Mouse (Mus musculus) right cerebral cortex, adult 18-20 months (tissue): ENCODE results near the gene Cyp2u1.

ENCODE experiments used
- DNase-seq: peaks from one replicate; pipeline ENCODE4 v3.0.0; 2022; ENCODE audit warnings: mixed read lengths

Cyp2u1 gene

DNA sequence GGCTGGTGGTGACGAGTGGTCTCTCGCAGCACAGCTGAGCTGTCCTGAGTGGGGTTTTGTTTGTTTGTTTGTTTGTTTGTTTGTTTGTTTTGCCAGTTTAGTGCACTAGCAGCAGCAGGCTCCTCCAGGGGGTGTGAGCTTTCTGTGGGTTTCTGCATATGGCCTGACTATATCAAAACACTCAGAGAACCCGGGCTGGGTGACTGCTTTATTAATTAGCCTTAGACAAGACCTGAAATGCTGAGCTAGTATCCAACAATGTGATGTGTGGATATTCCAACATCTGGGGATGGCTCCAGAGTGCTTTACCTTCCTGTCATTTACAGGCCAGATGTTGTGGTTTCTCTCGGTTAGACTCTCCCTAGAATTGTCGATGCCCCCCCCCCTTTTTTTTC lies 290 bp upstream of the Cyp2u1 start:
- no peak for DNase-seq

DNA sequence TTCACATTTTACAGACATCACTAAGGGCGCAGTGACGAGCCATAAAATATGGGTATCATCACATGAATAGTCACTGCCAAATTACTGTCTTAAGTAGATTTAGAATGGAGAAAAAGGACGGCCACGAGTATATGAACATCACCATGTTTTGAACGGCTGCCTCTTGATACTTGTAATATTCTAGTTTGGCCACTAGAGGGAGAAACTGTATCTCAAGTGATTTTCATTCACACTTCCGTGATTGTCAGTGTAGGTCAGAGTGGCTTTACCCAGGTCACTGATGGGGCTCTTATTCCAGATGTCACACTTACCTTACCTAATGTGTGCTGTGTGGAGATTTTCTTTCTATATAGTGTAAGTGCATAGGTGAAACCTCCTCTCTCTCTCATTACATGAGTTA lies 3.1 kb downstream of the Cyp2u1 start:
- no peak for DNase-seq

DNA sequence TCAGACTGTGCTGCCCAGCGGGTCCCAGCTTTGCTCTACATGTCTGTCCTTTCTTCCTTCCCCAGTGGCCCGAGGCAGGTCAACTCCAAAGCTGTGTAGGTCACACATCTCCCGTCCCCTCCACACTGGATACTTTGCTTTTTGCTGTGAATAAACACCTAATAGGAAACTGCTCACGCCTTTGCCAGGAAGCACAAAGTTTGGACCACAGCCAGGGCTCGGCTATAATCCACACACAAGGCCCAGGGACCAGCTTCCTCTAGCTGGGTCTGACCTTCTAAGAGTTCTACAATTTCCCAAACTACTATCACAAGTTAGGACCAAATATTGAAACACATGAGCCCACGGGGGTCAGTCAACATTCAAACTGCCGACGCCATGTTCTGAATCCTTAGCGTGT lies 3.9 kb downstream of the Cyp2u1 start:
- no peak for DNase-seq

DNA sequence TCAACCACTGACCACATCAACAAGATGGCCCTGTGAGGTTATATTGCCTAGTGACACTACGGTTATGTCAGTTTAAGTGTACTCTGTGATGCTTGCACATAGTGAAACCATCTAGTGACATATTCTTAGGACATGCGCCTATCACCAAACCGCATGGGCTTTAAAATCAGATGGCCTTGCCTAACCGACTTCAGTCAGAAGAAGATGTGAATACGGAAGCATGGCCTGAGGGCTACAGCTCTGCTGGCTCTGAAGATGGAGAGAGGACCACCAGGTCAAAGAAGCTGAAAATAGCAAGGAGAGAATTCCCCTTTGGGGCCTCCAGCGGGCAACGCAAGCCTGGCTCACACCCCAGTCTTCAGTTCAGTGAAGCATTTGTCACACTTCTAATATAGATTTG lies 6.1 kb downstream of the Cyp2u1 start:
- DNase-seq = no peak

- DNase-seq = no peak
Measured at GRCm38 (mm10) chr3:131295513-131296200, 7.4 kb downstream of the Cyp2u1 start.

- DNase-seq = no peak
Measured at GRCm38 (mm10) chr3:131294503-131294902, 8.5 kb downstream of the Cyp2u1 start.

DNA sequence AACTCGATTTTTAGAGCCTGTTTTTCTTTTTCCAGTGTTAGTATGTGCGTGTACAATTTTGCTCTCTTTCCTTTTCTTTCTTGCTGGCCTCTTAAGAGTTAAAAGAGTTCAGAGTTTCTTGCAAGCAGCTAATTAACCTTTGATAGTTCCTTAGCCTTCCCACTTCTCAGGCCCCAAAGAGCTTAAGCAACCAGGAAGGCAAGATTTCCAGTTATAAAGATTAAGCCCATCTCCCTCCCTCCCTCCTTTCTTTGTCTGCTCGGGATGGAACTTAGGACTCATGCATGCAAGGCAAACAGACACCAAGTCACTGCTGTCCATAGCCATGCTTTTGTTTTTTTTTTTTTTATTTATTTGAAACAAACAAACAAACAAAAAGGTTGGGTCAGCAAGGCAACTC lies 10.1 kb downstream of the Cyp2u1 start:
- no peak for DNase-seq

- DNase-seq = no peak
Measured at GRCm38 (mm10) chr3:131292349-131292748, 10.7 kb downstream of the Cyp2u1 start.

DNA sequence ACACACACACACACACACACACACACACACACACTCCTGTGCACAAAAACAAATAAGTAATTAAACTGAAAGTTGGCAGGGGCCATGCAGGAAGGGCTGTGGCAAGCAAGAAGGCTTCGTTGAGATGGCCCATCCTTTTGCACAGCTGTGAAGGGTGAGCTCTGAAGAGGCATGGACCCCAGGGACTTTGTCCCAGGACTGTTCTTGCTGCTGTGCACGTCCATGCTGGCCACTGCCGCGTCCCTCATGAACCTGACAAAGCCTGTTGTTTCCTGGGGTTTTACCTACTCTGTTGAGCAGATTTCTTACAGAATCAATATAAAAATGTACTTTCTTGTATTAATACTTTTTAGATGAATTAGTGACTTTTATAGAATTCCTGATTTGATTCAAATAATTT lies 11.1 kb downstream of the Cyp2u1 start:
- DNase-seq = no peak

- DNase-seq = no peak
Measured at GRCm38 (mm10) chr3:131274151-131274550, 28.9 kb downstream of the Cyp2u1 start.

DNA sequence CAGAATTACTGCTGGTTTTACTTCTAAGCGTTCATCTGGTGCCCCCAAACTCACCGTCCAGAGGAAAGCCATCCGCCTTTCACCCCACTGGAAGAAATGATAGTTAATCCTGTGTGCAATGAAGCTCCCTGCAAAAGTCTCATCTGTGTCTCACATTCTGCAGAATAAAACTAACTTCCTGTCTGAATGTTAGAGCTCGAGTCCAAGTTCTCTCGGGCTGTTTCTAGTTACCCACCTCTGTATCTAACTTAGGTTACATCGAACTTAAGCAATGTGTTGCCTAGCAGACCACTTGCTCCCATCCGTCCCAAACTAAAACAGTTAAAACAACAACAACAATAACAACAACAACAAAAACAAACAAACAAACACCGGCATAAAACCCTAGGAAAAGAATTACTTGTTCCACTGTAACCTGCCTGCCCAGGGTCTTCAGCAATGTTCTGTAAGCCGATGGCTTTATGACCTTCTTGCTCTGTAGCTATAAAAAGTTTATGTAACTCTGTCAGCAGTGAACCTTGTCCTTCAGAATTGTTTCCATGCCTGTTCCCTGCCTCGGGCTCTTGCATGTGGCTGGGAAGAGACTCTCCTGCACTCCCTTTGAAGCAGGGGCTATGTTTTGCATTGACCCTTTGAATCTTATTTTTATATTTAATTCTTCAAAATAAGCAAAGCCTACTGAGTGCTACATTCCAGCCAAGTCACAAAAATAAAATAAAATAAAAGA lies 30.5 kb downstream of the Cyp2u1 start:
- DNase-seq = no peak

DNA sequence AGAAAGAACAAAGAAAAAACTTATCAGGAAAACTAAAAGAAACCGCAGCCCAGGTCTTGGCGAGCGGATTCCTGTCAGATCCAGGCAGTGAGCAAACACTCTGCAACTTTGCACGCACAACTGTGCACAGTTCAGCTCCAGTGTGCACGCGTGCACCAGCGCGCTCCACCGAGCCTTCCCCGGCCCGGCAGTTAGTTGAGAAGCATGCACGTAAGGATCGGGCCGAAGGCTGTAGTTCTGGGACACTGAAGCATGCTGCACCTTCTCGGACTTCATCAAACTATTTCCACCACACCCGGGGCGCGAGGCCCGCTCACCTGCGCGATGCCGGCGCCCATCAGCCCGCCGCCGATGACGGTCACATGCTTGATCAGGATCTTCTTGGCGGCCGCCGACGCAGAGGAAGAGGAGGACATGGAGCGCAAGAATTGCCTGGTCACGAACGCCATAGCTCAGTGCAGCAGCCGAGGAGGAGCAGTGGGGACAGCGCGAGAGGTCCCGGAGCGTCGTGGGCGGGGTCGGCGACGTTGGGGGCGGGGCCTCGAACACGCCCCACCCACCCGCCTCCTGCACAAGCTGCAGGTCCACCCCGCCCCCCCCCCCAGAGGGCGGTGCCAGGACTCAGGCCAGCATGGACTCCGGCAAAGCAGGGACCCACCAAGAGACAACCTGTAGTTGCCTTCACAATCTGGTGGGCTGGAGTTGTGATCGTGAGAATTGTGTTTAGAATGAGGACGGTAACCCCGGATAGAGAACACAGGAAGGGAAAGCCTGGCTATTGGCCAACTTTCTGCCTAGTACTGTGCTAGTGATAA lies 31.3 kb downstream of the Cyp2u1 start, which contains the start of gene Hadh:
Gene Hadh, minus strand, starts transcription at position 543 of the 815 bp plus-strand sequence.
- DNase-seq = peak; percentile 76

- no peak for DNase-seq
Measured at GRCm38 (mm10) chr3:131271157-131271556, 31.9 kb downstream of the Cyp2u1 start.

GRCm38 (mm10) chr3:131270381-131270780 lies 32.6 kb downstream of the Cyp2u1 start:
- no peak for DNase-seq

DNA sequence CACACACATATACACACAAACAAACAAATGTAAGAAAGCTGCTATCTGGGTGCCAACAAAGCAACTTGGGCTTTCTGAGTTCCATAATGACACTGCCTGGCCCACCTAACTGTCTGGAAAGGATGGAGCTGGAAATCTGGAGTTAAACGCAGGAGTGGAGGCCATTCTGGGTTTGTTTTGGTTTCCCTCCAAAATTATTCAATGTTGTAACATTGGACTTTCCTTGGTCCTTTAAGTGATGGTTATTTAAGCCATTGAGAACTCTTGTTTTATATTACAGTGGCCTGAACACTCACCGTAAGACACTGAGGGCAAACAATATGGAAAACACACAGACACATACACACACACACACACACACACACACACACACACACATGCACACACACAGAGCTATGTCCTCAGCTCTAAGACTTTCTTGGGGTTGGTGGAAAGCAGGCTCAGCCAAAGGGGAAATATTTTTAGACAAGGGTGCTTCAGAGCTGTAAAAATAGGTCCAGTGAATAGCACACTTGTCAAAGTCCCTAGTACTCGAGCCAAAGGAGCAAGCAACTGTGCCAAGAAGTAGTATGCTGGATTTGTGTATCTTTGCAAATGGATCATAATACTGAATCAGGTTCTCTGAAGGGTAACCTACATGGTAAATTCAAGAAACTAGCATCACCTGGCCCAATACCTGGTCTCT lies 36.5 kb downstream of the Cyp2u1 start:
- DNase-seq = no peak

- DNase-seq = no peak
Measured at GRCm38 (mm10) chr3:131265516-131265915, 37.5 kb downstream of the Cyp2u1 start.

GRCm38 (mm10) chr3:131263766-131264486 lies 39.1 kb downstream of the Cyp2u1 start:
- DNase-seq = no peak

- no peak for DNase-seq
Measured at GRCm38 (mm10) chr3:131260418-131260817, 42.6 kb downstream of the Cyp2u1 start.

GRCm38 (mm10) chr3:131259392-131259965 lies 43.5 kb downstream of the Cyp2u1 start:
- DNase-seq = no peak

DNA sequence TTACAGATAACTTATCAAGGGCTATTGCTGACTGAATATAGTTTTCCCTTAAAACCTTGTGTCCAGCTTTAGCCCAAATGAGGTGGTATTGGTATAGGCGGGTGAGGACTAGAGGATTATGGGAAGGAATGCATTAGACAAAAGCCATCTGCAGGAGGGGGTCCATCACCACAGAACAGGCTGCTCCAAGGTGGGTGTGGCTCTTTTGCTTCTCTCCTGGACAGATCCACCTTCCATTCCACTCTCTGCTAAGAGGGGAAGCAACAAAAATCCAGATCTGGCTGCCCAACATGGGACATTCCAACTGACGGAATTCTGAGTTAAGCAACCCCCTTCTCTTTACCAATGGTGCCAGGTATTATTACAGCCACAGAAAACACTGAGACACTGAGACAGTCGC lies 44.1 kb downstream of the Cyp2u1 start:
- no peak for DNase-seq

DNA sequence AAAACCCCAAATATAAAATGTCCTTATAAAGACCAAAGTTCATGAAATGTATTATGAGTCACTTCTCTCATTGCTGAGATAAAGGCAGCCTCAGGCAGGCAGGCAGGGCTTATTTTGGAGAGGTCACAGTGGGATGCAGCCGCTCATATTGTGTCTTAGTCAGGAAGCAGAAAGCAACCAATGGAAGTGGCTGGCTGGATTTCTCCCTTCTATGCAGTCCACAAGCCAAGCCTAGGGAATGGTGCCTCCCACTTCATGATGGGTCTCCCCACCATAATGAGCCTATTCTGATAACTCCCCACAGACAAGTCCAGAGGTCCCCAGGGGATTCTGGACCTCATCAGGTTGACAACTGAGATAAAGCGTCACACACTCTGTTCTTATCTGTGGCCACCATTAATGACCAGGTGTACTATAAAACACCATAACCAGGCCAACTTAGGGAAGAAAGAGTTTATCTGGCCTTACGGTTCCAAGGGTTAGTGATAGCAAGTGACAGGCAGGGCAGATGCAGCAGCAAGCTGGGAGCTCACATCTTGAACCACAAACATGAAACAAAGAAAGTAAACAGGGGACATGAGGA lies 47.5 kb downstream of the Cyp2u1 start:
- DNase-seq = no peak

GRCm38 (mm10) chr3:131254991-131255390 lies 48.0 kb downstream of the Cyp2u1 start:
- no peak for DNase-seq
